Mouse (Mus musculus) retina, adult 2 months (tissue): ENCODE measurements around the gene Optn.

ENCODE experiments used
- DNase-seq: peaks from one replicate; pipeline ENCODE4 v3.0.0-alpha.2; 2012; ENCODE audit warnings: low read depth, low spot score

Optn gene

DNA sequence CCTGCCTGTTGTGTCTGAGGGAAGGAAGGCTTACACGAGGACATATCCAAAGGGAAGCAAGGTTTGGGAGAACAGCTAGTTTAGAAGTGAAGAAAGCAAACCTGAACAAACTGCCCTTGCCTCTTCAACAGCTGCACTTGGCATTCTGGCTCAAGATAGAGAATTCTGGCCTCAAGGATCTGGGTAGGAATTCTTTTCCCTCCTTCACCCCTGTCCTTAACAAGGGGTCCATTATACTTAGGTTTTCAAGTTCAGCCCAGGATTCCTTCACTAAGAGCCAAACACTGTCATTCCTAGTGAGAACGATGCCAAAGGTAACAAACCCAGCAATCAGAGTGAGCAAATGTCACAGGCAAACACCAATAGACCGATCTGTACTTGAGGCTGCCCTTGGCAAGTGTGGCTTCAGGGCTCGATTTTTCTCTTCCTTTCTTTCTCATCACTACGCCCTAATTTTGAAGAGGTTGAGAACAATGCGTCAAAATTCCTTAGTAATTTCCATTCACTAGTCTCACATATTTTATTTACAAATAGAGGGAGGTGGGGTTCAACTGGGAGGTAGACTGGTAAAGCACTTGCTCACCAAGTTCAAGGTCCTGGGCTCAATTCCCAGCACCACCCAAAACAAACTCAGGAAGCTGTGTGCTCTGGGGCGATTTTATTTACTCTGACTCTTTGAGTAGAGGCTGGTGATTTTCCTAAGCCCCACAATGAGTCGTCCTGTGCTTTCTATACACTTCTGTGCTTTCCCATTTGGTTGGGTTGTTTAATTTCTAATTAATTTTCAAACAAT, 76.3 kb downstream of the Optn start:
- DNase-seq, result no peak

DNA sequence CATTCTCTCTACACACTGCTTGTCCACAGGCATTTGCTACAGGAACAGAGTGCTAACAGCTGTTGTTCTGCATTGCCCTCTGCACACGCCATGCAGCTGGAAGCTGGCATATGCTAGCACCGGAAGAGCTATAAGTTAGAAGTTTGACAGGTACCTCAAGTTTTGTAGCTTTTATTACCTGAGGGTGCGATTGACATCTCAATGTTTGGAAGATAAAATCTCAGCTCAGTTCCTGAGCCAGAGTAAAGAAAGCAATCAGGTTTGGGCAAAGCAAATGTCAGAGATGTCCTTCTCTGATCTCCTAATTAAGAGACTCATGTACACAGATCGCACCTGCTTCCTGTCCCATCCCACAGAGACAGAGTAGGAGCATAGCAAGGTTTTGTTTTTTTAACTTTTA, 77.1 kb downstream of the Optn start:
- no peak for DNase-seq

- DNase-seq, result no peak
Measured at GRCm38 (mm10) chr2:4985000-4985399, 78.9 kb downstream of the Optn start.

GRCm38 (mm10) chr2:4983987-4984386, 79.9 kb downstream of the Optn start:
- no peak for DNase-seq

- no peak for DNase-seq
Measured at GRCm38 (mm10) chr2:4978091-4978490, 85.8 kb downstream of the Optn start.

- DNase-seq, result no peak
Measured at GRCm38 (mm10) chr2:4975807-4976206, 88.0 kb downstream of the Optn start, which contains the start of gene Ucma. Ucma (plus strand) TSS chr2:4976122.
